Mouse (Mus musculus): ENCODE data around the gene Ggt1.

The Ggt1 gene

GRCm38 (mm10) chr10:75573181-75573580, 11.8 kb downstream of the Ggt1 start:
- no peak for DNase-seq (ENCODE audit: low spot score)

- no peak for DNase-seq (ENCODE audit: low spot score)
Observed at GRCm38 (mm10) chr10:75573965-75574364, 12.6 kb downstream of the Ggt1 start.

- no peak for DNase-seq (ENCODE audit: low spot score)
Observed at GRCm38 (mm10) chr10:75579129-75579528, 17.7 kb downstream of the Ggt1 start.

GRCm38 (mm10) chr10:75585876-75586552, 24.6 kb downstream of the Ggt1 start:
- peak; percentile 70 for DNase-seq (ENCODE audit: low spot score)

GRCm38 (mm10) chr10:75586553-75586879, 25.1 kb downstream of the Ggt1 start:
- no peak for DNase-seq (ENCODE audit: low spot score)

GRCm38 (mm10) chr10:75587781-75588180, 26.4 kb downstream of the Ggt1 start:
- no peak for DNase-seq (ENCODE audit: low spot score)

GRCm38 (mm10) chr10:75588336-75588735, 26.9 kb downstream of the Ggt1 start:
- DNase-seq (ENCODE audit: low spot score), result peak; percentile 31

GRCm38 (mm10) chr10:75589129-75589528, 27.7 kb downstream of the Ggt1 start, which contains the start of gene Ggt5:
Gene Ggt5 (plus strand): TSS chr10:75589340.
- peak; percentile 51 for DNase-seq (ENCODE audit: low spot score)

- no peak for DNase-seq (ENCODE audit: low spot score)
Observed at GRCm38 (mm10) chr10:75589651-75590050, 28.2 kb downstream of the Ggt1 start.

GRCm38 (mm10) chr10:75591211-75591894, 29.9 kb downstream of the Ggt1 start:
- DNase-seq (ENCODE audit: low spot score), result no peak

GRCm38 (mm10) chr10:75592585-75592984, 31.2 kb downstream of the Ggt1 start:
- no peak for DNase-seq (ENCODE audit: low spot score)

- DNase-seq (ENCODE audit: low spot score), result peak; percentile 86
Observed at GRCm38 (mm10) chr10:75595981-75596380, 34.6 kb downstream of the Ggt1 start.

GRCm38 (mm10) chr10:75600189-75600730, 38.9 kb downstream of the Ggt1 start:
- DNase-seq (ENCODE audit: low spot score), result no peak

- DNase-seq (ENCODE audit: low spot score), result no peak
Observed at GRCm38 (mm10) chr10:75605162-75605846, 43.9 kb downstream of the Ggt1 start.

- DNase-seq (ENCODE audit: low spot score), result no peak
Observed at GRCm38 (mm10) chr10:75607253-75607652, 45.8 kb downstream of the Ggt1 start.

- peak; percentile 54 for DNase-seq (ENCODE audit: low spot score)
Observed at GRCm38 (mm10) chr10:75608975-75609374, 47.6 kb downstream of the Ggt1 start.

- no peak for DNase-seq (ENCODE audit: low spot score)
Observed at GRCm38 (mm10) chr10:75610486-75610885, 49.1 kb downstream of the Ggt1 start.

- DNase-seq (ENCODE audit: low spot score), result no peak
Observed at GRCm38 (mm10) chr10:75616044-75616443, 54.6 kb downstream of the Ggt1 start.

- no peak for DNase-seq (ENCODE audit: low spot score)
Observed at GRCm38 (mm10) chr10:75620818-75621217, 59.4 kb downstream of the Ggt1 start.

GRCm38 (mm10) chr10:75625920-75626319, 64.5 kb downstream of the Ggt1 start:
- DNase-seq (ENCODE audit: low spot score), result no peak

GRCm38 (mm10) chr10:75626991-75627390, 65.6 kb downstream of the Ggt1 start:
- DNase-seq (ENCODE audit: low spot score), result no peak

GRCm38 (mm10) chr10:75627490-75627889, 66.1 kb downstream of the Ggt1 start:
- peak; percentile 90 for DNase-seq (ENCODE audit: low spot score)

GRCm38 (mm10) chr10:75632633-75633032, 71.2 kb downstream of the Ggt1 start:
- peak; percentile 53 for DNase-seq (ENCODE audit: low spot score)
